Mouse (Mus musculus): ENCODE measurements at regions not wholly inside any gene's neighbourhood (a gene's known extent, or its start where the extent isn't known, plus 50 kb on each side); places are given as distances from the start of the nearest gene placed in this dataset.
"Not testable (repeated sequence)": the region's sequence is repeated elsewhere in the genome, so short reads cannot be mapped to it uniquely, and the experiment has no call there.

DNA sequence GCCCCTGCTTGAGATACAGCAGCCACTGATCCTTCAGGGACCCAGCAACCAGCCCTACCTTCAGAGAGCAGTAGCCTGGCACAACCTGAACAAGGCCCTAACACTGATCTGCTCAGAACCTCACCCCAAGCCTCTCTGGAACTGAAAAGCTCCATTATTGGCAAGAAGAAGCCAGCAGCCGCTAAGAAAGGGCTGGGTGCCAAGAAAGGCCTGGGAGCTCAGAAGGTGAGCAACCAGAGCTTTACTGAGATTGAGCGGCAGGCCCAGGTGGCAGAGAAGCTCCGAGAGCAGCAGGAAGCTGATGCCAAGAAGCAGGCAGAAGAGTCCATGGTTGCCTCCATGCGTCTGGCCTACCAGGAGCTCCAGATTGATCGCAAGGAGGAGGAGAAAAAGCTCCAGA, 74.4 kb upstream of the Oxtr start:
- H3K27ac ChIP-seq; ATAC-seq (ENCODE audit: low FRiP score, low read depth); H3K4me3 ChIP-seq; H3K4me1 ChIP-seq; H3K36me3 ChIP-seq; H3K9me3 ChIP-seq; H3K9ac ChIP-seq; H3K27me3 ChIP-seq (replicated peaks); H3K4me2 ChIP-seq (replicated peaks): not testable (repeated sequence)
- 86% methylated on average over 5 of the region's 5 CpGs for WGBS

DNA sequence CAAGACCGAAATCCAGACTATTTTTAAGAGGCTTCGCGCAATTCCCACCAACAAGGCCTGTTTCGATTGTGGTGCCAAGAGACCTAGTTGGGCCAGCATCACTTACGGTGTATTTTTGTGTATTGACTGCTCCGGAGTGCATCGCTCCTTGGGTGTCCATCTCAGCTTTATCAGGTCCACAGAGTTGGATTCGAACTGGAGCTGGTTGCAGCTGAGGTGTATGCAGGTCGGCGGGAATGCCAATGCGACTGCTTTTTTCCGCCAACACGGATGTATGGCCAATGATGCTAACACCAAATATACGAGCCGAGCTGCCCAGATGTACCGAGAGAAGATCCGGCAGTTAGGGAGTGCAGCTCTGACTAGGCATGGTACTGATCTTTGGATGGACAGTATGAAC, 73.9 kb upstream of the Oxtr start:
- not testable (repeated sequence) for H3K4me2 ChIP-seq (replicated peaks); H3K9ac ChIP-seq; H3K9me3 ChIP-seq; H3K36me3 ChIP-seq; H3K27ac ChIP-seq; H3K4me3 ChIP-seq; H3K4me1 ChIP-seq; H3K27me3 ChIP-seq (replicated peaks); ATAC-seq (ENCODE audit: low FRiP score, low read depth)
- WGBS = 95% methylated on average over 17 of the region's 17 CpGs

DNA sequence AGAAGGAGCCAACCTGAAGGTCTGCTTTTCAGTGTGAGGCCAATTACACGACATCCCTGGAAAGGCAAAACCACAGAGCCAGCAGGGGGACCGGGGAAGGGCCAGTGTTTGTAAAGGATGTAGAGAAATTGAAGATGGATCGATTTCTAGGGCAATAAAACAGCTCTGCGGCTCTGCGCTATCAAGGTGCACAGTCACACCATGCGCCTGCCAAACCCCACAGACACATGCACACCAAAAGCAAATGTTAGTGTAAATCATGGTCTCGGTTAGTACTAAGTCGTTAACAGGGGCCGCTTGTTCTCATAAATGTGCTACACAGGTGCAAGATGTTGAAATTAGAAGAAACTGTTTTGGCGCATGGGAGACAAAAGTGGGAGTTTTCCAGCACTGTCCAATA, 72.3 kb upstream of the Oxtr start:
- Histone ChIP-seq H3K4me3 (no peak overlapping the region), H3K4me2 (replicated peaks) (no peak overlapping the region), H3K27ac (no peak overlapping the region), H3K9me3 (no peaks in the 10 kb centered on the region), H3K36me3 (no peaks in the 10 kb centered on the region), H3K9ac (no peak overlapping the region), H3K27me3 (replicated peaks) (no peaks in the 10 kb centered on the region), H3K4me1 (no peaks in the 10 kb centered on the region)
- ATAC-seq (ENCODE audit: low FRiP score, low read depth) = no peak
- 81% methylated on average over 10 of the region's 10 CpGs for WGBS

DNA sequence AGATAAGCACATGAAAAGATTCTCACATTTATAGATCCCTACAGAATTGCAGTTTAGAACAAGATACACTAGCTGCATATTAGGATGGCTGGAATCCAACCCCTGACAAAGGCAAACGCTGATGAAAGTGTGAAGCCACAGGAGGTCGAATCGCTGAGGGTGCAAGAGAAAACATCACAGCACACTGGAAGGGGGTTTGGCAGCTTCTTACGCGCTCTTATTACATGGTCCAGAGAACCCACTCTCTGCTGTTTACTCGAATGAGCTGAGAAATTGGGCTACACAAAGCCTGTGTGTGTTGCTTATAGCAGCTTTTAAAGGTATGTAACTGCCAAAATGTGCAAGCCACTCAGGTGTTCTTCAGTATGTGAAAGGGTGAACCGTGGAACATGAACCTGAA, 71.8 kb upstream of the Oxtr start:
- no peak for ATAC-seq (ENCODE audit: low FRiP score, low read depth)
- 61% methylated on average over 7 of the region's 7 CpGs for WGBS

DNA sequence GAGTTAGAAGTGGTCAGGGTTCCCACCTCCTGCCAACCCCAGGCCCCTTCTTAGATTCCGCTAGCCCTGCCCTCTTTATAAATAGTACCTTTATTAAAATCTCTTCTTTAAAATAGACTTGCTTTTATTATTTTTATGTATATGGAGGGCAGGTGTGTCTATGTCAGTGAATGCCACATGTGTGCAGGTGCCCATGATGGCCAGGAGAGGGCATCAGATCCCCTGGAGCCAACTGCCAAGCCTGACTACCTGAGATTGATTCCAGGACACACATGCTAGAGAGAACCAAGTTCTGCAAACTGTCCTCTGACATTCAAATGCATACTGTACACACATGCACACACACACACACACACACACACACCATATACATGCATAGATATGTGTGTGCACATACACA, 69.8 kb upstream of the Oxtr start:
- Histone ChIP-seq H3K9me3 (no peaks in the 10 kb centered on the region), H3K4me1 (no peaks in the 10 kb centered on the region), H3K4me2 (replicated peaks) (no peak overlapping the region), H3K9ac (no peak overlapping the region), H3K36me3 (no peaks in the 10 kb centered on the region), H3K27ac (no peak overlapping the region), H3K4me3 (no peak overlapping the region), H3K27me3 (replicated peaks) (no peaks in the 10 kb centered on the region)
- 100% methylated on average over 1 of the region's 1 CpGs for WGBS
- ATAC-seq (ENCODE audit: low FRiP score, low read depth) = no peak

More for the DNA sequence above, 71.8 kb upstream of the Oxtr start:
- Histone ChIP-seq H3K4me2 (replicated peaks) (no peak overlapping the region), H3K36me3 (no peaks in the 10 kb centered on the region), H3K9me3 (no peaks in the 10 kb centered on the region), H3K4me1 (no peaks in the 10 kb centered on the region), H3K27me3 (replicated peaks) (no peaks in the 10 kb centered on the region), H3K4me3 (no peak overlapping the region), H3K9ac (no peak overlapping the region), H3K27ac (no peak overlapping the region)

DNA sequence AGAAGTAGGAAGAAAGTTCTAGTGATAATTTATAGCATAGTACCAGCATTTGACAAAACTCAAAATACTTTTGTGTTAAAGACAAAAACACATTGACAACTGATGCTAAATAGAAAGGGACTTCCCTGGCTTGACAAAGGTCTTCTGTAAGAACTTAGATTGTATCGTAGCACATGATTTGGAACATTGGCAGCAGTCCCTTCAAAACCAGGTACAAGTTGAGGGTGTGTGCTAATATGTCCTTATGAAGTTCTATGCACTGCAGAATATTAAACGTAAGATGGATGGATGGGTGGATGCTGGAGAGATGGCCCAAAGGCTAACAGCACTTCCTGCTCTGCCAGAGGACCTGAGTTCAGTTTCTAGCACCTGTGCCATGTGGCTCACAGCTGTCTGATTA, 67.8 kb upstream of the Oxtr start:
- no peaks in the 10 kb centered on the region for H3K27me3 ChIP-seq (replicated peaks)
- H3K4me1 ChIP-seq = no peaks in the 10 kb centered on the region
- WGBS = 92% methylated on average over 2 of the region's 2 CpGs
- no peak overlapping the region for H3K27ac ChIP-seq
- no peaks in the 10 kb centered on the region for H3K9me3 ChIP-seq
- no peak for ATAC-seq (ENCODE audit: low FRiP score, low read depth)
- no peak overlapping the region for H3K4me2 ChIP-seq (replicated peaks)
- no peak overlapping the region for H3K4me3 ChIP-seq
- H3K36me3 ChIP-seq = no peaks in the 10 kb centered on the region
- no peak overlapping the region for H3K9ac ChIP-seq

DNA sequence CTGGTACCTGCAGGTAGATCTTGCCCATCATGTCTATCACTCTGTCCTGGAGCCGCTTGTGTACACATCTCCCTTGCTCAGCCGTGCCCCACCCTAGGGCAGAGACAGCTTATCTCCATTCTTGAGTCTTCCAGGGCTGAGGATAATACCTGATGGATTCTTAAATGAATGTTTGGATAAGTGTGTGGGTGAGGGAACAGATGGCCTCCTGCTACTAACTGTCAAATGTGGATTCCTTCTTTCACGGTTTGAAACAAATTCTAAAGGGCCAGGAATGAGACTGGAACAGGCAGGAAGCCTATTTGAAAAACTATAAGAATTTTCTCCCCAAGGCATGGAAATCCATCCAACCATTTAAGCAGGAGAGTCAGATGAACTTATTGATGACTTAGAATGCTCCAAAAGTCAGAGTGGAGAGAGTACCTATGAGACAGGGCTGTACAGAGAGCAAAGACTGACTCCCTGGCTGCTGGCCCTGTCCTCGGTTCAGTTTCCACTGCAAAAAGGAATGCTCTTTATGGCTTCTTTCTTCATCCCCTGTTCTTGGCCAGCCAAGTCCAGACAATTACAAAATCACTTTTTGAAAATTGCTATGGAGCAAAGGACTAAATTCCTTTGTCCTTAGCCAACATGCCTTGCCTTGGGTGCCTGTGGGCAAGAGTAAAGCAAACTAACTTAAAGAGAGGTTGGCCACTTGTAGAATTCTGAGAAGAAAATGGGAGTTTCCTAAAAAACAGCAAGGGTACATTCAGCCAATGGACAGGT, 66.8 kb upstream of the Oxtr start:
- H3K36me3 ChIP-seq = no peaks in the 10 kb centered on the region

DNA sequence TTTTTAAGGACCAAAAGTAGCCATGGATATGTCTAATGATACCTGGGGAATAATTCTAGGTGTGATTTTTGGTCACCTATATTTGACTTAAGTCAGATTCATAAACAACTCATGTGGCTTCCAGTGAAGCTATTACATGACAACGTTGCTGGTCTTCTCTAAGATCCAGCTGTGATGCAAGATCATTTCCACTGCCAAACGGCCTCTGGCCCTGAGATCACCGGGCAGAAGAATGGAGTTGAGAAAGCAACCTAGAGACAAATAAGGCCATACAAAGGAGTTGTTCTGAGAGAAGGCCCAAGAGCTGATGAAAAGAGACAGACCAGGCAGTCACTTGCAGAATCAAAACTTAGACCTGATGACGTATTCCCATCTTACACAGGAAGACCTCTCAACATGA, 64.3 kb upstream of the Oxtr start:
- Histone ChIP-seq H3K4me1 (no peaks in the 10 kb centered on the region), H3K27ac (no peak overlapping the region), H3K27me3 (replicated peaks) (no peaks in the 10 kb centered on the region), H3K9ac (no peak overlapping the region), H3K9me3 (no peaks in the 10 kb centered on the region), H3K4me3 (no peak overlapping the region), H3K4me2 (replicated peaks) (no peak overlapping the region), H3K36me3 (no peaks in the 10 kb centered on the region)
- WGBS = 82% methylated on average over 4 of the region's 4 CpGs
- ATAC-seq (ENCODE audit: low FRiP score, low read depth) = no peak

More for the DNA sequence above, 66.8 kb upstream of the Oxtr start:
- Histone ChIP-seq H3K9me3 (no peaks in the 10 kb centered on the region), H3K4me1 (no peaks in the 10 kb centered on the region), H3K4me3 (no peak overlapping the region), H3K4me2 (replicated peaks) (no peak overlapping the region), H3K27ac (no peak overlapping the region), H3K9ac (no peak overlapping the region), H3K27me3 (replicated peaks) (no peaks in the 10 kb centered on the region)
- 86% methylated on average over 4 of the region's 4 CpGs for WGBS
- no peak for ATAC-seq (ENCODE audit: low FRiP score, low read depth)

DNA sequence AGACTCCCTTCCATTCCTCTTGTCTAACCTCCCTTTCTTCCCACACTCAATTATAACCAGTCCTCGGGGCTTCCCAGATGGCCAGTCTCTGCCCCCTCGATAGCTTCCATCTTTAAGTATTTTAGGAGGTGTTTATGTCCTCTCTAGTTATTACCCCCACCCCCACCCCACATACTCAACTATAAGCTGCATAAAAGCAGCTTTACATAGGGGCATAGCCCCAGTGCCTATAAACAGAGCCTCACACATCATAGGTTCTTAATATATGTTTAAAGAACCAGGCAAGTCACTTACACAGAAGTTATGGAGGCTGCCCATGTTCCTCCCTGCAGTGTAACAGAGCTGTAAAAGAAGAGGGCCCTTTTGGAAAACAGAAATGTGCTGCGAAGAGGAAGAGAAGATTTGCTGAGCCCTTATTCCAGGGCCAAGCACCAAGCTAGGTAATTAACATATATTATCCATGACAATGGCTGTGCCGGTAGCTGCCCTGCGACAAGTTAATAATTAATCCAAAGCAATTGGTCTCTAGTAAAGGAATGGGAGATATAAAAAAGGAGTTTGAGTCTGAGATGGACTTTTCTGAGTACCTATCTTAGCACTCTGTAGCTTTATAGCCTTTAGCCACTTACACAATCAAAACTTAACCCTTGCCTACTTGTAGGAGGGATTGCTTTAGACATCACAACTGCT, 63.6 kb upstream of the Oxtr start:
- no peaks in the 10 kb centered on the region for H3K27me3 ChIP-seq (replicated peaks)
- no peak overlapping the region for H3K9ac ChIP-seq
- H3K4me2 ChIP-seq (replicated peaks) = no peak overlapping the region
- 27% methylated on average over 5 of the region's 5 CpGs for WGBS
- no peaks in the 10 kb centered on the region for H3K4me1 ChIP-seq
- no peak overlapping the region for H3K4me3 ChIP-seq
- no peak for ATAC-seq (ENCODE audit: low FRiP score, low read depth)
- H3K36me3 ChIP-seq = no peaks in the 10 kb centered on the region
- no peak overlapping the region for H3K27ac ChIP-seq
- H3K9me3 ChIP-seq = no peaks in the 10 kb centered on the region

DNA sequence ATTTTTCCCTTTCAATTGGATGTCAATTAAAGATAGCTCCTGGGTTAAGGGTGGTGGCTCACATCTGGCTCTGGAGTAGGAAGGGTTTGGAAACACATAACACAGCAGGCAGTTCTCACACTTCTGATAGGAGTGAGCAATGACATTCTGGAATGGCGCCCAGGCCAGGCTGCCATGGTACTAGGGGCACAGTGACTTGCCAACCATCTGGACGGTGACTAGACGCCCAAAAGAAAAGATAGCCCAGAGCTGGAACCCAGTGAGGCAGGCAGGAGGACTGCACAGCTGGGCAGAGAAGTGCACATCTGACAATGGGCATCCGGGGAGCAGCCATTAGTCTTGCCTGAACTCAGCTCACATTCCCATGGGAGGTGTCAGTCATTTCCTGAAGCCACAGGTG, 62.8 kb upstream of the Oxtr start:
- Histone ChIP-seq H3K9me3 (no peaks in the 10 kb centered on the region), H3K27ac (no peak overlapping the region), H3K4me2 (replicated peaks) (no peak overlapping the region), H3K4me1 (no peaks in the 10 kb centered on the region), H3K9ac (no peak overlapping the region), H3K36me3 (no peaks in the 10 kb centered on the region), H3K4me3 (no peak overlapping the region), H3K27me3 (replicated peaks) (no peaks in the 10 kb centered on the region)
- ATAC-seq (ENCODE audit: low FRiP score, low read depth) = 0 out of 2 replicates have a peak, but pooled peaks have one; percentile 33
- WGBS = 65% methylated on average over 4 of the region's 4 CpGs

DNA sequence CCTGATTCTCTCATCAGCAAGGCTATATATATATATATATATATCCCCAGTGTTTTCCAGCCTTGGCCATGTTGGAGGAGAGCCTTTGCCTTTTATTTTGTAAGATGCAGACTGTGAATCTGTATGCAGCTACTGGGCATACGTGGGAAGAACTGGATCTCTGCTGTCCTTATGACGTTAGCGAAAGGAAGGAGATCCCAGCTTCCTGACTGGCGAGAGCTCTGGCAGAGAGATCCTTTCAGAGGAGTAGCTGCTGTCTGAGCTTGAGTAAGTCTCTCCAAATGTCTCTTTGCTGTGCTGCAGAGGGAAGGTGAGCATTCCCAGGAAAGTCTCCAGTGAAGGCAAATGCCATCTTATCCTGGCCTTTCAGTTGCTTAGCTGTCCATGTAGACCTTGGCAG, 61.6 kb upstream of the Oxtr start:
- ATAC-seq (ENCODE audit: low FRiP score, low read depth) = no peak
- H3K4me2 ChIP-seq (replicated peaks) = no peak overlapping the region
- no peaks in the 10 kb centered on the region for H3K4me1 ChIP-seq
- no peak overlapping the region for H3K4me3 ChIP-seq
- H3K27ac ChIP-seq = no peak overlapping the region
- H3K27me3 ChIP-seq (replicated peaks) = no peaks in the 10 kb centered on the region
- H3K9ac ChIP-seq = no peak overlapping the region
- no peaks in the 10 kb centered on the region for H3K9me3 ChIP-seq
- WGBS = 85% methylated on average over 4 of the region's 4 CpGs
- no peaks in the 10 kb centered on the region for H3K36me3 ChIP-seq

DNA sequence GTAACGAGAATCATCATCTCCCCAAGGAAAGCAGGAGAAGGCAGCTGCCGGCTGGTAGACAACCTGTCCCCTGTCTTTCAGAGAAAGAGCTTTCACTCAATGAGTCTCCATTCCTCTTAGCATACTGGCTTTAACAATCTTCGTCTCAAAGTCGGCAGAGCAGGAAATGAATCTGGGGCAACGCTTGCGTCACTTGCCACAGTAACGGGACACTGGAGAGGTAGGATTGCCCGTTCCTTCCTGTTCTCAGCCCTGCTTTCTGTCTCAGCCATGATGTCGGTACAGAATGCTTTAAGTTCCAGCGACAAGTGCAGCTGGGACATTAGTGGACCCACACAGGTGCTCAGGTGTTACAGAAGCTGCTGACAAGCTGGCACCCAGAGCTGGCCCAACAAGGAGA, 57.5 kb upstream of the Oxtr start:
- Histone ChIP-seq H3K9ac (no peak overlapping the region), H3K9me3 (no peaks in the 10 kb centered on the region), H3K4me1 (no peaks in the 10 kb centered on the region), H3K4me3 (no peak overlapping the region), H3K36me3 (no peaks in the 10 kb centered on the region), H3K27me3 (replicated peaks) (no peaks in the 10 kb centered on the region), H3K4me2 (replicated peaks) (no peak overlapping the region), H3K27ac (no peak overlapping the region)
- ATAC-seq (ENCODE audit: low FRiP score, low read depth) = no peak
- 85% methylated on average over 10 of the region's 10 CpGs for WGBS

DNA sequence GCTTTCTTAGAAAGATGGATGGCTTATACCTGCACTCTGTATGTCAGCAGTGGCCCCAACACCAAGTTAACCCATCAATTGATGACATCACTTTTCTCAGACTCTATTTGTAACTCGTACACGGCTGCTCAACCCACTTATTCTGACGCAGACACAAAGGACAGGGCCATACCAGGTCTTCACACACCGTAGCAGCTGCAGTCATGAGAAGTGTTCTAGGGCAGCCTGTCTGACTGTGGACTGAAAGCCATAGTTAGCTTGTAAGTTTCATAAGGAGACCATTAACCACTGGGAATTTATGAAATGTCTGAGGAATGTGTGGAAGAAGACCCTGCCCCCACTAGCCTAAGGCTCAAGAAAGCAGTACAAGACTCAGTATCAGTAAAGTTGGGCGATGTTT, 56.3 kb upstream of the Oxtr start:
- Histone ChIP-seq H3K27me3 (replicated peaks) (no peaks in the 10 kb centered on the region), H3K9ac (no peak overlapping the region), H3K4me1 (no peaks in the 10 kb centered on the region), H3K4me2 (replicated peaks) (no peak overlapping the region), H3K4me3 (no peak overlapping the region), H3K9me3 (no peaks in the 10 kb centered on the region), H3K27ac (no peak overlapping the region), H3K36me3 (no peaks in the 10 kb centered on the region)
- no peak for ATAC-seq (ENCODE audit: low FRiP score, low read depth)
- 83% methylated on average over 5 of the region's 5 CpGs for WGBS
